Mouse (Mus musculus): ENCODE measurements around the gene Ifna9. TPM values are rescaled to one million over a fixed set of nuclear protein-coding genes. Genes with fewer than 3 reads are reported as not detected.
A peak's percentile ranks its signal among the peaks of the same experiment; 100 is the strongest.
"Not testable (repeated sequence)": the region's sequence is repeated elsewhere in the genome, so short reads cannot be mapped to it uniquely, and the experiment has no call there.

Ifna9 gene
- not detected in 2 replicates for polyA plus RNA-seq (2015; fragmentation: Nextera tagmentation; extraction: Ambion mirVana)

GRCm38 (mm10) chr4:88592285-88592684 lies at the start of gene Ifna9:
Ifna9 (minus strand) TSS chr4:88592385.
- Histone ChIP-seq H3K4me3 (no peak within 1 kb of the TSS), H3K9ac (no peak within 1 kb of the TSS), H3K27ac (no peak within 1 kb of the TSS), H3K27me3 (replicated peaks) (no peaks in the 10 kb centered on the region), H3K9me3 (no peaks in the 10 kb centered on the region), H3K36me3 (replicated peaks) (no peaks in the 10 kb centered on the region), H3K4me2 (no peak within 1 kb of the TSS), H3K4me1 (no peaks in the 10 kb centered on the region)
- WGBS: 93% methylated on average over 1 of the region's 1 CpGs
- ATAC-seq (replicated peaks): no peak

DNA sequence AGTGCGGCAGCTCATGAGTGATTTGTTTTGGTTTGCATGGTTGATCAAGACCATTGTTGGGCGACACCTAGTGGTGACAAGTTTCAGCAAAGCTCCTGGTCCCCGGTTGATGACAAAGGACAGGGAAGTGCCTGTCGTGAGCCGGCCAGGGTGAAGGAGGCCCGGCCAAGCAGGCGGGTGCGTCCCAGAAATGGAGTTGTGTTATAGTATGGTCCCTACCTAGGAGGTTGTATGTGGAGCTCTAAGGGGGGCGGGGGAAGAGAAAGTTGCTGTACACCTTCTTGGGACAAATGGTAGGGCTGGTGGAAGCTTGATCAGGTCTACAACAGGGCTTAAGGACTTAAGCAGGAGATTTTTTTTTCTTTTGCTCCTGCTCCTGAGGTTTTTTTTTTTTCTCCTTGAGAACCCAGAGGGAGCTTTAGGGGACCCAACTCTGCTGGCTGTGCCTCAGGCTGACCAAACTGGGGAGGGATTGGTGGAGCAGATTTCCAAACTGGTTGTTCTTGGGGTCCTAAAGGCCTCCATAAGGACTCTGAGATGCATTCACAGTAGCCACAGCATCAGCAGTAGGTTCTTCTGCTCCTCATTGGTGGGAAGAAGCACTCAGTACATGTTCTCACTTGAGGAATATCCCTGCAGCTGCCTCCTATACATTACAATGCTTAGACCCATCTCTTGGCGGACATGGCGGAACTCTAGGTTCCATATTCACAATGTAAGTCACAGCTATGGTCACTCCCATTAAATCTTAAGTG lies 49.1 kb upstream of the Ifna9 start:
- ATAC-seq (replicated peaks): peak; percentile 95
- H3K27ac ChIP-seq: no peak overlapping the region
- H3K36me3 ChIP-seq (replicated peaks): no peaks in the 10 kb centered on the region

GRCm38 (mm10) chr4:88640704-88641076 lies 48.5 kb upstream of the Ifna9 start:
- Histone ChIP-seq H3K27me3 (replicated peaks) (no peaks in the 10 kb centered on the region), H3K4me2 (peak overlapping the region; percentile 39), H3K4me3 (peak overlapping the region; percentile 18; the same call in 1 of the 2 replicates), H3K4me1 (no peaks in the 10 kb centered on the region), H3K27ac (no peak overlapping the region), H3K36me3 (replicated peaks) (no peaks in the 10 kb centered on the region), H3K9me3 (no peaks in the 10 kb centered on the region), H3K9ac (no peak overlapping the region)
- WGBS: 65% methylated on average over 8 of the region's 8 CpGs
- ATAC-seq (replicated peaks): no peak

More for the DNA sequence above, 49.1 kb upstream of the Ifna9 start:
- peak overlapping the region; percentile 18; the same call in 1 of the 2 replicates for H3K4me3 ChIP-seq
- no peak overlapping the region for H3K9ac ChIP-seq
- 9% methylated on average over 11 of the region's 11 CpGs for WGBS
- H3K4me2 ChIP-seq: peak overlapping the region; percentile 39
- H3K9me3 ChIP-seq: no peaks in the 10 kb centered on the region
- H3K4me1 ChIP-seq: no peaks in the 10 kb centered on the region
- no peaks in the 10 kb centered on the region for H3K27me3 ChIP-seq (replicated peaks)

DNA sequence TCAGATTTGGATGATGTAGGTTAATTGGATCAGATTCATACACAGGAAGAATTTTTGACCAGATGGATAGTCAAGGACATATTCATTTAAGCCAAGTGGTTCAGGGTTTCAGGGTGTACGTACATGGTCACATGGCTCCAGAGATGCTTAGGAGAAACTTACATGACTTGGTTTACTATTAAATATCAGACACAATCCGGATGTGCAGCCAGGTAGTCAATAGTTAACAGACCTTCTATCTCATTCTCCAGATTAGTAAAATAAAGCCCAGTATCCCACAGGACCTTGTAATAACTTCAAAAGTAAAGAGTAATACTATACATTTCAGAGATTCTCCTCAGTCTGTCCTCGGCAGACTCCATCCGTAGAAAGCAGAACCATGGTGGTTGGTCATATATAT lies 42.1 kb upstream of the Ifna9 start, which contains the start of gene C87499:
C87499 (minus strand) TSS at position 101 of the 400 bp plus-strand sequence.
- no peaks in the 10 kb centered on the region for H3K4me1 ChIP-seq
- no peaks in the 10 kb centered on the region for H3K27me3 ChIP-seq (replicated peaks)
- no peaks in the 10 kb centered on the region for H3K9me3 ChIP-seq
- no peak within 1 kb of the TSS for H3K4me3 ChIP-seq
- WGBS: 91% methylated on average over 4 of the region's 4 CpGs
- no peak within 1 kb of the TSS for H3K27ac ChIP-seq
- H3K9ac ChIP-seq: no peak within 1 kb of the TSS
- no peak for ATAC-seq (replicated peaks)
- no peaks in the 10 kb centered on the region for H3K36me3 ChIP-seq (replicated peaks)
- no peak within 1 kb of the TSS for H3K4me2 ChIP-seq

GRCm38 (mm10) chr4:88603276-88603675 lies 11.1 kb upstream of the Ifna9 start, which contains the start of gene Ifna12:
Ifna12 (minus strand) TSS chr4:88603376.
- ATAC-seq (replicated peaks): no peak
- no peaks in the 10 kb centered on the region for H3K36me3 ChIP-seq (replicated peaks)
- H3K4me2 ChIP-seq: no peak within 1 kb of the TSS
- no peaks in the 10 kb centered on the region for H3K9me3 ChIP-seq
- no peak within 1 kb of the TSS for H3K27ac ChIP-seq
- H3K4me3 ChIP-seq: no peak within 1 kb of the TSS
- no peaks in the 10 kb centered on the region for H3K27me3 ChIP-seq (replicated peaks)
- H3K4me1 ChIP-seq: no peaks in the 10 kb centered on the region
- no peak within 1 kb of the TSS for H3K9ac ChIP-seq

- no peaks in the 10 kb centered on the region for H3K36me3 ChIP-seq (replicated peaks)
- H3K4me1 ChIP-seq: no peaks in the 10 kb centered on the region
- no peaks in the 10 kb centered on the region for H3K27me3 ChIP-seq (replicated peaks)
- 70% methylated on average over 1 of the region's 1 CpGs for WGBS
- no peak within 1 kb of the TSS for H3K27ac ChIP-seq
- H3K9me3 ChIP-seq: no peaks in the 10 kb centered on the region
- H3K4me2 ChIP-seq: no peak within 1 kb of the TSS
- H3K9ac ChIP-seq: no peak within 1 kb of the TSS
- H3K4me3 ChIP-seq: no peak within 1 kb of the TSS
- ATAC-seq (replicated peaks): no peak
These were observed 20.5 kb downstream of the Ifna9 start, which contains the start of gene Ifna14 for GRCm38 (mm10) chr4:88571698-88572097. Ifna14 (minus strand) TSS chr4:88571798.

GRCm38 (mm10) chr4:88561791-88562190 lies 30.4 kb downstream of the Ifna9 start:
- ATAC-seq (replicated peaks): no peak
- H3K36me3 ChIP-seq (replicated peaks): no peaks in the 10 kb centered on the region
- 88% methylated on average over 1 of the region's 1 CpGs for WGBS

DNA sequence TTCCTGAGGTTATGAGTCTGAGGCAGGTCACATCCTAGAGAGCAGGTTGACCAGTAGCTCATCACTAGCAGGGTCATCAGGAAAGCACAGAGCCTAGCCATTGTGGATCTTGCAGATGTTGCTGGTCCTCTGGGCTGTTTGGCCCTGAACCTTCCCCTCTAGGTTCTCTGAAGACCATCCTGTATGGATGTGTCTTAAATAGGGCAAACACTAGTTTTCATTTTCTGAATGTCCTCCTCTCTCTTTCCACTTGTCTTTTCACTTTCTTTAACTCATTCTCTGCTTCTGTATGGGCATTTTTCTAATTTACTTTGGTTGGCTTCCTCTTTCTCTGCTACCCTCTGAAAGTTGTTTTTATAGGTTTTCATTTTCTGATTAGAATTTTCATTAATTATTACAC lies 34.0 kb downstream of the Ifna9 start, which contains the start of gene Ifna15:
Ifna15 (minus strand) TSS at position 101 of the 400 bp plus-strand sequence.
- H3K4me1 ChIP-seq; H3K36me3 ChIP-seq (replicated peaks); ATAC-seq (replicated peaks); H3K4me3 ChIP-seq; H3K4me2 ChIP-seq; H3K27ac ChIP-seq; H3K27me3 ChIP-seq (replicated peaks); H3K9me3 ChIP-seq; H3K9ac ChIP-seq: not testable (repeated sequence)

More at GRCm38 (mm10) chr4:88561791-88562190, 30.4 kb downstream of the Ifna9 start:
- Histone ChIP-seq H3K4me2 (no peak overlapping the region), H3K27ac (no peak overlapping the region), H3K27me3 (replicated peaks) (no peaks in the 10 kb centered on the region), H3K9ac (no peak overlapping the region), H3K4me3 (no peak overlapping the region), H3K9me3 (no peaks in the 10 kb centered on the region), H3K4me1 (no peaks in the 10 kb centered on the region)

GRCm38 (mm10) chr4:88550161-88550945 lies 41.8 kb downstream of the Ifna9 start:
- Histone ChIP-seq H3K4me3 (peak overlapping the region; percentile 19), H3K27me3 (replicated peaks) (no peaks in the 10 kb centered on the region), H3K9me3 (no peaks in the 10 kb centered on the region), H3K4me1 (no peaks in the 10 kb centered on the region), H3K4me2 (peak overlapping the region; percentile 41), H3K36me3 (replicated peaks) (no peaks in the 10 kb centered on the region), H3K27ac (no peak overlapping the region), H3K9ac (no peak overlapping the region)
- ATAC-seq (replicated peaks): peak; percentile 50; the same call in 1 of the 2 replicates
- WGBS: 35% methylated on average over 22 of the region's 22 CpGs

DNA sequence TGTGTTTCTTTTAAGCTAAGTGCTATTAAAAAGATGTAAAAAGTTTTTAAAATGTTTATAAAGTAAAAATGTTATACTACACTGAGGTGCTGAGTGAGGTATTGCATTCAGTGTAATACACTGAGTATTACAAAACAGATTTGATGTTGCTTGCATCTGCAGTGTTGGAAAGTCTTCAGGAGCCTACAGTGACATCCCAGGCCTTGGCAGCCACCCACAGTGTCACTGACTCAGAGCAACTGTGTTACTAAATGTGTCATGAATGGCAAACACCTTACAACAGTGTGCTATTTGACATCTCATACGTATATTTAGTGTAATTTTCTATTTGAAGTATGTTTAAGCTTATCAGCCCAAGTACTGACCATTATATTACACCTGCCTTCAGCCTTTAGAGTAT lies 44.2 kb downstream of the Ifna9 start:
- H3K4me1 ChIP-seq: no peaks in the 10 kb centered on the region
- WGBS: 85% methylated on average over 1 of the region's 1 CpGs

GRCm38 (mm10) chr4:88543649-88544234 lies 48.4 kb downstream of the Ifna9 start:
- Histone ChIP-seq H3K27ac (no peak overlapping the region), H3K4me2 (no peak overlapping the region), H3K9ac (no peak overlapping the region), H3K9me3 (no peaks in the 10 kb centered on the region), H3K27me3 (replicated peaks) (no peaks in the 10 kb centered on the region), H3K36me3 (replicated peaks) (no peaks in the 10 kb centered on the region), H3K4me1 (no peaks in the 10 kb centered on the region), H3K4me3 (no peak overlapping the region)
- peak; percentile 88 for ATAC-seq (replicated peaks)
- 29% methylated on average over 2 of the region's 2 CpGs for WGBS

More for the DNA sequence above, 44.2 kb downstream of the Ifna9 start:
- Histone ChIP-seq H3K27ac (no peak overlapping the region), H3K9me3 (no peaks in the 10 kb centered on the region), H3K4me3 (no peak overlapping the region), H3K9ac (no peak overlapping the region), H3K27me3 (replicated peaks) (no peaks in the 10 kb centered on the region), H3K4me2 (no peak overlapping the region), H3K36me3 (replicated peaks) (no peaks in the 10 kb centered on the region)
- ATAC-seq (replicated peaks): no peak

Data from midbrain, embryonic 15.5 days (tissue).